Mouse (Mus musculus) CH12.LX (cell line): Measurements from ENCODE around the gene Ror2. TPM values are rescaled to one million over a fixed set of nuclear protein-coding genes. Genes with fewer than 3 reads are reported as not detected.

Experiments
- DNase-seq: peaks from one replicate; pipeline ENCODE4 v3.0.0-alpha.2; 2013; ENCODE audit errors: extremely low read depth
- H3K27ac ChIP-seq: 2 replicates; pipeline ENCODE4 v1.5.1; 2012; ENCODE audit warnings: low read depth, mild to moderate bottlenecking, control low read depth, moderate library complexity; ENCODE audit not compliant: insufficient read depth
- H3K27me3 ChIP-seq: replicated peaks from 2 replicates; pipeline ENCODE3; 2012; ENCODE audit warnings: inconsistent platforms
- H3K36me3 ChIP-seq, 2 experiments: replicated peaks in 1 of 2; 2 replicates each; pipeline versions ENCODE3 to v1.6.1; 2012; ENCODE audit warnings: inconsistent platforms in 1 of 2, low read length in 1 of 2, mild to moderate bottlenecking in 1 of 2, mixed read lengths in 1 of 2, moderate library complexity in 1 of 2; ENCODE audit not compliant: control insufficient read depth in 1 of 2, insufficient read depth in 1 of 2
- H3K4me1 ChIP-seq, 2 experiments: 2 replicates each; pipeline ENCODE4 v1.6.1; 2012; ENCODE audit warnings: inconsistent platforms in 1 of 2, moderate library complexity in 1 of 2; ENCODE audit not compliant: insufficient read depth in 2 of 2, control insufficient read depth in 1 of 2
- H3K4me2 ChIP-seq: 2 replicates; pipeline ENCODE4 v1.6.1; 2012; ENCODE audit warnings: low read depth, mild to moderate bottlenecking, control low read depth; ENCODE audit not compliant: poor library complexity, insufficient read depth, severe bottlenecking
- H3K4me3 ChIP-seq, 3 experiments: fragments of 150-350 bp in 1 of 3; sonication (generic) in 1 of 3; replicated peaks in 1 of 3; 2 replicates each; pipeline versions ENCODE3 to v1.5.1; 2011 to 2012; ENCODE audit warnings: low read depth in 2 of 3, low read length in 2 of 3, mild to moderate bottlenecking in 2 of 3, moderate library complexity in 2 of 3, control low read depth in 1 of 3, improper control_type of control experiment in 1 of 3, inconsistent platforms in 1 of 3, mixed read lengths in 1 of 3; ENCODE audit not compliant: poor library complexity in 1 of 3
- H3K79me2 ChIP-seq: replicated peaks from 2 replicates; pipeline ENCODE4 v1.6.1; 2012; ENCODE audit warnings: mild to moderate bottlenecking, moderate library complexity; ENCODE audit not compliant: control insufficient read depth, poor library complexity, insufficient read depth, severe bottlenecking; ENCODE audit errors: extremely low read depth
- H3K9ac ChIP-seq: 2 replicates; pipeline ENCODE4 v1.6.1; 2012; ENCODE audit warnings: low read depth, mild to moderate bottlenecking, control low read depth, moderate library complexity; ENCODE audit not compliant: insufficient read depth
- H3K9me3 ChIP-seq: replicated peaks from 2 replicates; pipeline ENCODE3; 2012; ENCODE audit warnings: low read length, inconsistent platforms, mixed read lengths
- BHLHE40 ChIP-seq: IDR thresholded peaks from 2 replicates; pipeline ENCODE4 v1.6.1; 2011; ENCODE audit warnings: mild to moderate bottlenecking, low read depth, low read length, improper control_type of control experiment
- CHD1 ChIP-seq: IDR thresholded peaks from 2 replicates; pipeline ENCODE4 v1.6.1; 2012; ENCODE audit warnings: low read depth, low read length, improper control_type of control experiment, inconsistent platforms
- CHD2 ChIP-seq: IDR thresholded peaks from 2 replicates; pipeline ENCODE4 v1.6.1; 2011; ENCODE audit warnings: low read length, improper control_type of control experiment
- CTCF ChIP-seq, 2 experiments: IDR thresholded peaks in 1 of 2; conservative IDR thresholded peaks in 1 of 2; 2 replicates each; pipeline ENCODE4 v1.5.1; 2011 to 2012; ENCODE audit warnings: low read depth in 2 of 2, low read length in 2 of 2, improper control_type of control experiment in 1 of 2, inconsistent platforms in 1 of 2, mild to moderate bottlenecking in 1 of 2, moderate library complexity in 1 of 2
- EP300 ChIP-seq: IDR thresholded peaks from 2 replicates; pipeline ENCODE4 v1.6.1; 2011; ENCODE audit warnings: low read length, improper control_type of control experiment
- HCFC1 ChIP-seq: IDR thresholded peaks from 2 replicates; pipeline ENCODE4 v1.6.1; 2012; ENCODE audit warnings: low read depth, mild to moderate bottlenecking, inconsistent platforms, low read length, improper control_type of control experiment
- IRF4 ChIP-seq: IDR thresholded peaks from 2 replicates; pipeline ENCODE4 v1.6.1; 2014; ENCODE audit warnings: low read depth, mild to moderate bottlenecking, inconsistent platforms, low read length, improper control_type of control experiment
- JUN ChIP-seq: IDR thresholded peaks from 2 replicates; pipeline ENCODE4 v1.6.1; 2011; ENCODE audit warnings: low read depth, mild to moderate bottlenecking, low read length, improper control_type of control experiment, moderate library complexity; ENCODE audit not compliant: insufficient read depth
- JUND ChIP-seq: conservative IDR thresholded peaks from 2 replicates; pipeline ENCODE4 v1.6.1; 2011; ENCODE audit warnings: low read depth, low read length, improper control_type of control experiment
- KAT2A ChIP-seq: IDR thresholded peaks from 2 replicates; pipeline ENCODE4 v1.6.1; 2012; ENCODE audit warnings: low read length, improper control_type of control experiment, inconsistent platforms; ENCODE audit not compliant: insufficient replicate concordance
- MAFK ChIP-seq: IDR thresholded peaks from 2 replicates; pipeline ENCODE4 v1.6.1; 2011; ENCODE audit warnings: low read length, improper control_type of control experiment; ENCODE audit not compliant: insufficient replicate concordance
- MAX ChIP-seq: IDR thresholded peaks from 2 replicates; pipeline ENCODE4 v1.6.1; 2011; ENCODE audit warnings: low read length, improper control_type of control experiment
- MEF2A ChIP-seq: IDR thresholded peaks from 2 replicates; pipeline ENCODE4 v1.6.1; 2014; ENCODE audit warnings: low read depth, mild to moderate bottlenecking, inconsistent platforms, low read length, improper control_type of control experiment, borderline replicate concordance
- MXI1 ChIP-seq: IDR thresholded peaks from 2 replicates; pipeline ENCODE4 v1.6.1; 2011; ENCODE audit warnings: mild to moderate bottlenecking, low read depth, low read length, improper control_type of control experiment
- MYC ChIP-seq: IDR thresholded peaks from 2 replicates; pipeline ENCODE4 v1.6.1; 2011; ENCODE audit warnings: low read depth, mild to moderate bottlenecking, improper control_type of control experiment, low read length
- NELFE ChIP-seq: IDR thresholded peaks from 2 replicates; pipeline ENCODE4 v1.6.1; 2011; ENCODE audit warnings: low read depth, low read length, improper control_type of control experiment
- NRF1 ChIP-seq: IDR thresholded peaks from 2 replicates; pipeline ENCODE4 v1.6.1; 2014; ENCODE audit warnings: low read depth, mild to moderate bottlenecking, inconsistent platforms, low read length, improper control_type of control experiment, moderate library complexity
- PAX5 ChIP-seq: IDR thresholded peaks from 2 replicates; pipeline ENCODE4 v1.6.1; 2012; ENCODE audit warnings: low read length, inconsistent platforms, mixed read lengths
- POLR2A ChIP-seq: IDR thresholded peaks from 2 replicates; pipeline ENCODE4 v1.6.1; 2011; ENCODE audit warnings: low read depth, mild to moderate bottlenecking, improper control_type of control experiment, low read length
- POLR2AphosphoS2 ChIP-seq: IDR thresholded peaks from 2 replicates; pipeline ENCODE4 v1.6.1; 2011; ENCODE audit warnings: low read depth, low read length, improper control_type of control experiment
- RCOR1 ChIP-seq: conservative IDR thresholded peaks from 2 replicates; pipeline ENCODE4 v1.6.1; 2012; ENCODE audit warnings: low read depth, mild to moderate bottlenecking, inconsistent platforms, low read length, improper control_type of control experiment
- SIN3A ChIP-seq: IDR thresholded peaks from 2 replicates; pipeline ENCODE4 v1.6.1; 2012; ENCODE audit warnings: low read length, improper control_type of control experiment, inconsistent platforms
- SMC3 ChIP-seq: IDR thresholded peaks from 2 replicates; pipeline ENCODE4 v1.6.1; 2011; ENCODE audit warnings: low read depth, low read length, improper control_type of control experiment
- TBP ChIP-seq: conservative IDR thresholded peaks from 2 replicates; pipeline ENCODE4 v1.6.1; 2011; ENCODE audit warnings: low read depth, low read length, improper control_type of control experiment
- USF1 ChIP-seq: IDR thresholded peaks from 2 replicates; pipeline ENCODE4 v1.6.1; 2014; ENCODE audit warnings: low read depth, mild to moderate bottlenecking, inconsistent platforms, low read length, improper control_type of control experiment
- ZC3H11A ChIP-seq: IDR thresholded peaks from 2 replicates; pipeline ENCODE4 v1.6.1; 2012; ENCODE audit warnings: low read depth, mild to moderate bottlenecking, inconsistent platforms, low read length, improper control_type of control experiment
- ZKSCAN1 ChIP-seq: IDR thresholded peaks from 2 replicates; pipeline ENCODE4 v1.6.1; 2012; ENCODE audit warnings: low read depth, inconsistent platforms, low read length, improper control_type of control experiment, borderline replicate concordance
- ZMIZ1 ChIP-seq: IDR thresholded peaks from 2 replicates; pipeline ENCODE4 v1.6.1; 2012; ENCODE audit warnings: low read depth, mild to moderate bottlenecking, inconsistent platforms, low read length, improper control_type of control experiment
- ZNF384 ChIP-seq: IDR thresholded peaks from 2 replicates; pipeline ENCODE4 v1.6.1; 2012; ENCODE audit warnings: low read depth, low read length, improper control_type of control experiment, inconsistent platforms
- dilution Hi-C: fragments of 300-500 bp; cut with MboI; formaldehyde crosslinking; loops from 2 replicates; pipeline ENCODE4 v1.14.3; 2020; ENCODE audit warnings: low sequenced_read_pairs; ENCODE audit not compliant: extremely low pct_unique_long_range_greater_than_20kb, extremely low pct_ligation_motif_present
- in situ Hi-C: fragments of 300-500 bp; cut with MboI; formaldehyde crosslinking; loops from 3 replicates; pipeline ENCODE4 v1.14.3; 2019; ENCODE audit warnings: low sequenced_read_pairs, low pct_ligation_motif_present, low pct_unique_long_range_greater_than_20kb, mixed read lengths
- polyA plus RNA-seq: library from polyadenylated mRNA; unstranded; fragments of >175 nt; gene quantifications from 2 replicates; pipeline ENCODE4 v1.2.1, GENCODE M21; 2012; ENCODE audit warnings: low read depth; ENCODE audit not compliant: insufficient read length
- total RNA-seq, 2 experiments: library from RNA; depleted of rRNA; stranded (reverse); fragments of 300-350 nt in 1 of 2; fragments of >200 nt in 1 of 2; gene quantifications; 2 replicates each; pipeline ENCODE4 v1.2.3; 2012 to 2014

Ror2 gene
- total and polyA plus RNA-seq, 3 experiments: 0.13 to 0.63 (median 0.16) TPM

- dilution Hi-C loops: no loop called here
- H3K4me2 ChIP-seq: peak overlapping the region; percentile 64; the same call in 1 of the 2 replicates
- H3K4me3 ChIP-seq: no peak overlapping the region
- no peak overlapping the region for H3K27ac ChIP-seq
- H3K36me3 ChIP-seq: no peaks in the 10 kb centered on the region
- no peaks in the 10 kb centered on the region for H3K27me3 ChIP-seq
- no peaks in the 10 kb centered on the region for H3K79me2 ChIP-seq
- H3K9me3 ChIP-seq: peaks cover 12% of the 10 kb centered on the region
- H3K9ac ChIP-seq: no peak overlapping the region
- no peak for TF ChIP-seq PAX5
- no peak for TF ChIP-seq RCOR1
- TF ChIP-seq CHD2: no peak
- no peak for TF ChIP-seq MXI1
- TF ChIP-seq KAT2A: no peak
- no peak for TF ChIP-seq NRF1
- TF ChIP-seq SIN3A: no peak
- no peak for TF ChIP-seq MYC
- 0 out of 2 replicates have a peak, but pooled peaks have one; percentile 41 for TF ChIP-seq ZNF384
- TF ChIP-seq MAFK: 0 out of 2 replicates have a peak, but pooled peaks have one; percentile 3
- TF ChIP-seq MAX: no peak
- peak; percentile 91 for TF ChIP-seq TBP
- TF ChIP-seq IRF4: no peak
- no peak for TF ChIP-seq ZC3H11A
- TF ChIP-seq HCFC1: no peak
- TF ChIP-seq POLR2AphosphoS2: no peak
- no peak for TF ChIP-seq JUND
- no peak for TF ChIP-seq CHD1
- peak; percentile 97 for TF ChIP-seq ZMIZ1
- TF ChIP-seq ZKSCAN1: no peak
- TF ChIP-seq JUN: no peak
- peak; percentile 66 for TF ChIP-seq POLR2A
- no peak for TF ChIP-seq BHLHE40
- no peak for TF ChIP-seq USF1
- no peak for TF ChIP-seq CTCF (conservative IDR thresholded peaks at IDR 0.05 in 1 of 2, IDR thresholded peaks at IDR 0.05 in 1 of 2; ENCODE audit: low read depth in 2 of 2, low read length in 2 of 2)
- 0 out of 2 replicates have a peak, but pooled peaks have one; percentile 24 for TF ChIP-seq NELFE
- no peak for TF ChIP-seq EP300
- TF ChIP-seq MEF2A: no peak
- TF ChIP-seq SMC3: no peak
- H3K4me1 ChIP-seq: peaks cover 14 to 53% of the 10 kb centered on the region in 2 experiments
- DNase-seq: peak; percentile 64
- in situ Hi-C loops: no loop called here
Measured at GRCm38 (mm10) chr13:53267155-53267554, 18.8 kb downstream of the Ror2 start.
